Mouse (Mus musculus): ENCODE data around the gene Tmcc3. TPM values are rescaled to one million over a fixed set of nuclear protein-coding genes. Genes with fewer than 3 reads are reported as not detected.
A peak's percentile ranks its signal among the peaks of the same experiment; 100 is the strongest.

The Tmcc3 gene
- polyA plus RNA-seq, 1 experiment from 2014 or later, result 20.8 TPM

GRCm38 (mm10) chr10:94282179-94282578 is 29.6 kb upstream of the Tmcc3 start:
- Histone ChIP-seq H3K27me3 (ENCODE audit: control insufficient read depth, insufficient read depth, low read length) (no peaks in the 10 kb centered on the region), H3K4me2 (replicated peaks; ENCODE audit: low read depth) (no peak overlapping the region), H3K27ac (replicated peaks) (no peak overlapping the region), H3K9ac (ENCODE audit: low read length) (no peak overlapping the region), H3K4me1 (replicated peaks; ENCODE audit: control insufficient read depth, insufficient read depth) (no peaks in the 10 kb centered on the region), H3K9me3 (ENCODE audit: control insufficient read depth, low read length) (no peaks in the 10 kb centered on the region), H3K36me3 (ENCODE audit: control insufficient read depth, insufficient read depth, low read length) (no peaks in the 10 kb centered on the region), H3K4me3 (ENCODE audit: low read depth, low read length) (no peak overlapping the region)
- no peak for TF ChIP-seq CTCF (IDR thresholded peaks at IDR 0.05; ENCODE audit: low read depth)
- no peak for DNase-seq (ENCODE audit: low spot score)
- WGBS, result 62% methylated on average over 8 of the region's 8 CpGs
- ATAC-seq (ENCODE audit: low FRiP score, low TSS enrichment), result no peak

- Histone ChIP-seq H3K36me3 (ENCODE audit: control insufficient read depth, insufficient read depth, low read length) (no peaks in the 10 kb centered on the region), H3K4me2 (replicated peaks; ENCODE audit: low read depth) (no peak overlapping the region), H3K27me3 (ENCODE audit: control insufficient read depth, insufficient read depth, low read length) (no peaks in the 10 kb centered on the region), H3K4me1 (replicated peaks; ENCODE audit: control insufficient read depth, insufficient read depth) (no peaks in the 10 kb centered on the region), H3K4me3 (ENCODE audit: low read depth, low read length) (no peak overlapping the region), H3K9ac (ENCODE audit: low read length) (no peak overlapping the region), H3K27ac (replicated peaks) (no peak overlapping the region), H3K9me3 (ENCODE audit: control insufficient read depth, low read length) (no peaks in the 10 kb centered on the region)
- no peak for TF ChIP-seq EP300 (optimal IDR thresholded peaks at IDR 0.05)
- TF ChIP-seq CTCF (IDR thresholded peaks at IDR 0.05; ENCODE audit: low read depth), result no peak
- 78% methylated on average over 7 of the region's 7 CpGs for WGBS
- ATAC-seq (ENCODE audit: low FRiP score, low TSS enrichment), result no peak
- DNase-seq (ENCODE audit: low spot score), result no peak
These were observed 29.0 kb upstream of the Tmcc3 start for GRCm38 (mm10) chr10:94282797-94283196.

- TF ChIP-seq EP300 (optimal IDR thresholded peaks at IDR 0.05) (no peak), CTCF (IDR thresholded peaks at IDR 0.05; ENCODE audit: low read depth) (no peak)
- no peaks in the 10 kb centered on the region for H3K27me3 ChIP-seq (ENCODE audit: control insufficient read depth, insufficient read depth, low read length)
- no peak for DNase-seq (ENCODE audit: low spot score)
- no peak overlapping the region for H3K9ac ChIP-seq (ENCODE audit: low read length)
- H3K4me3 ChIP-seq (ENCODE audit: low read depth, low read length), result no peak overlapping the region
- 77% methylated on average over 5 of the region's 5 CpGs for WGBS
- H3K27ac ChIP-seq (replicated peaks), result no peak overlapping the region
- ATAC-seq (ENCODE audit: low FRiP score, low TSS enrichment), result no peak
- no peak overlapping the region for H3K4me2 ChIP-seq (replicated peaks; ENCODE audit: low read depth)
- no peaks in the 10 kb centered on the region for H3K9me3 ChIP-seq (ENCODE audit: control insufficient read depth, low read length)
- no peaks in the 10 kb centered on the region for H3K36me3 ChIP-seq (ENCODE audit: control insufficient read depth, insufficient read depth, low read length)
- no peaks in the 10 kb centered on the region for H3K4me1 ChIP-seq (replicated peaks; ENCODE audit: control insufficient read depth, insufficient read depth)
These were observed 17.3 kb upstream of the Tmcc3 start for GRCm38 (mm10) chr10:94294437-94294836.

- TF ChIP-seq CTCF (IDR thresholded peaks at IDR 0.05; ENCODE audit: low read depth), result no peak
- no peak for TF ChIP-seq EP300 (optimal IDR thresholded peaks at IDR 0.05)
- no peak for ATAC-seq (ENCODE audit: low FRiP score, low TSS enrichment)
- WGBS, result 38% methylated on average over 6 of the region's 6 CpGs
These were observed 16.6 kb upstream of the Tmcc3 start for GRCm38 (mm10) chr10:94294933-94295750.

GRCm38 (mm10) chr10:94295923-94296605 is 15.7 kb upstream of the Tmcc3 start:
- Histone ChIP-seq H3K27me3 (ENCODE audit: control insufficient read depth, insufficient read depth, low read length) (no peaks in the 10 kb centered on the region), H3K4me2 (replicated peaks; ENCODE audit: low read depth) (no peak overlapping the region), H3K27ac (replicated peaks) (no peak overlapping the region), H3K9ac (ENCODE audit: low read length) (no peak overlapping the region), H3K4me1 (replicated peaks; ENCODE audit: control insufficient read depth, insufficient read depth) (no peaks in the 10 kb centered on the region), H3K9me3 (ENCODE audit: control insufficient read depth, low read length) (no peaks in the 10 kb centered on the region), H3K36me3 (ENCODE audit: control insufficient read depth, insufficient read depth, low read length) (no peaks in the 10 kb centered on the region), H3K4me3 (ENCODE audit: low read depth, low read length) (no peak overlapping the region)
- 81% methylated on average over 5 of the region's 5 CpGs for WGBS
- ATAC-seq (ENCODE audit: low FRiP score, low TSS enrichment) (no peak), DNase-seq (ENCODE audit: low spot score) (no peak)
- TF ChIP-seq CTCF (IDR thresholded peaks at IDR 0.05; ENCODE audit: low read depth), result no peak
- no peak for TF ChIP-seq EP300 (optimal IDR thresholded peaks at IDR 0.05)

More at GRCm38 (mm10) chr10:94294933-94295750, 16.6 kb upstream of the Tmcc3 start:
- no peak overlapping the region for H3K27ac ChIP-seq (replicated peaks)
- no peaks in the 10 kb centered on the region for H3K4me1 ChIP-seq (replicated peaks; ENCODE audit: control insufficient read depth, insufficient read depth)
- no peak overlapping the region for H3K9ac ChIP-seq (ENCODE audit: low read length)
- no peak for DNase-seq (ENCODE audit: low spot score)
- H3K36me3 ChIP-seq (ENCODE audit: control insufficient read depth, insufficient read depth, low read length), result no peaks in the 10 kb centered on the region
- H3K4me3 ChIP-seq (ENCODE audit: low read depth, low read length), result no peak overlapping the region
- H3K4me2 ChIP-seq (replicated peaks; ENCODE audit: low read depth), result no peak overlapping the region
- H3K27me3 ChIP-seq (ENCODE audit: control insufficient read depth, insufficient read depth, low read length), result no peaks in the 10 kb centered on the region
- no peaks in the 10 kb centered on the region for H3K9me3 ChIP-seq (ENCODE audit: control insufficient read depth, low read length)

- no peak for DNase-seq (ENCODE audit: low spot score)
- ATAC-seq (ENCODE audit: low FRiP score, low TSS enrichment), result peak; percentile 29; the same call in 1 of the 2 replicates
- Histone ChIP-seq H3K4me2 (replicated peaks; ENCODE audit: low read depth) (no peak within 1 kb of the TSS), H3K4me3 (ENCODE audit: low read depth, low read length) (no peak within 1 kb of the TSS), H3K9me3 (ENCODE audit: control insufficient read depth, low read length) (no peaks in the 10 kb centered on the region), H3K36me3 (ENCODE audit: control insufficient read depth, insufficient read depth, low read length) (no peaks in the 10 kb centered on the region), H3K27me3 (ENCODE audit: control insufficient read depth, insufficient read depth, low read length) (no peaks in the 10 kb centered on the region), H3K9ac (ENCODE audit: low read length) (no peak within 1 kb of the TSS), H3K4me1 (replicated peaks; ENCODE audit: control insufficient read depth, insufficient read depth) (no peaks in the 10 kb centered on the region), H3K27ac (replicated peaks) (no peak within 1 kb of the TSS)
- TF ChIP-seq EP300 (optimal IDR thresholded peaks at IDR 0.05), result no peak
- TF ChIP-seq CTCF (IDR thresholded peaks at IDR 0.05; ENCODE audit: low read depth), result no peak
- WGBS, result 55% methylated on average over 3 of the region's 3 CpGs
These were observed 13.3 kb upstream of the Tmcc3 start, which contains the start of gene Gm4792 for GRCm38 (mm10) chr10:94298471-94298870. Gene Gm4792, minus strand, starts transcription at chr10:94298703.

Data from stomach, postnatal 0 days (tissue).